8 mouse cellular contexts compared by ENCODE assay signal in genomic region chr14:33370056-33370455, GRCm38 (mm10).
DNase-seq lines count a peak whose midpoint lies in the region; ATAC-seq and TF ChIP-seq lines count a peak whose summit lies in the region.

No protein-coding gene starts in this region.

- no peaks in the 10 kb centered on the region for H3K36me3 ChIP-seq in heart, embryonic 12.5 days
- H3K36me3 ChIP-seq in intestine, postnatal 0 days (ENCODE audit: control insufficient read depth, insufficient read depth) = no peaks in the 10 kb centered on the region

- H3K27me3 ChIP-seq in heart, embryonic 12.5 days (replicated peaks) = no peaks in the 10 kb centered on the region
- H3K27me3 ChIP-seq in intestine, postnatal 0 days (replicated peaks; ENCODE audit: control insufficient read depth, insufficient read depth, low read length) = no peaks in the 10 kb centered on the region

- no peak for TF ChIP-seq CTCF in intestine, postnatal 0 days (IDR thresholded peaks at IDR 0.05; ENCODE audit: low read depth)

- no peak overlapping the region for H3K4me3 ChIP-seq in heart, embryonic 12.5 days
- H3K4me3 ChIP-seq in intestine, postnatal 0 days (ENCODE audit: low read depth, low read length) = no peak overlapping the region

- peak overlapping the region; percentile 61 for H3K4me2 ChIP-seq in heart, embryonic 12.5 days
- peak overlapping the region; percentile 40; the same call in 1 of the 2 replicates for H3K4me2 ChIP-seq in intestine, postnatal 0 days (replicated peaks; ENCODE audit: low read depth)

- peaks cover 12% of the 10 kb centered on the region for H3K4me1 ChIP-seq in heart, embryonic 12.5 days (replicated peaks)
- no peaks in the 10 kb centered on the region for H3K4me1 ChIP-seq in intestine, postnatal 0 days (replicated peaks; ENCODE audit: control insufficient read depth, insufficient read depth, low read length)

- 9% methylated on average over 7 of the region's 7 CpGs for WGBS in heart, embryonic 12.5 days
- 10% methylated on average over 7 of the region's 7 CpGs for WGBS in intestine, postnatal 0 days

- no peaks in the 10 kb centered on the region for H3K9me3 ChIP-seq in heart, embryonic 12.5 days (replicated peaks)
- no peaks in the 10 kb centered on the region for H3K9me3 ChIP-seq in intestine, postnatal 0 days (ENCODE audit: control insufficient read depth)

- no peak for ATAC-seq in heart, embryonic 12.5 days (ENCODE audit: insufficient number of reproducible peaks, low FRiP score)
- ATAC-seq in common myeloid progenitor, adult 5-6 weeks (replicated peaks; ENCODE audit: low read depth, poor library complexity, severe bottlenecking) = peak; percentile 37; the same call in 1 of the 2 replicates
- ATAC-seq in intestine, postnatal 0 days = no peak

- H3K9ac ChIP-seq in heart, embryonic 12.5 days = 0 out of 2 replicates have a peak overlapping the region, but pooled peaks have one; percentile 17
- H3K9ac ChIP-seq in intestine, postnatal 0 days (ENCODE audit: low read depth, low read length) = no peak overlapping the region

- DNase-seq in heart, adult 11 months = no peak
- peak; percentile 38 for DNase-seq in lung, postnatal 36 days
- no peak for DNase-seq in spleen, adult 18-20 months
- DNase-seq in frontal cortex, postnatal 36 days (ENCODE audit: low spot score in 2 of 2) = no peak
- no peak for DNase-seq in thymus, postnatal 4 days

- no peak overlapping the region for H3K27ac ChIP-seq in heart, embryonic 12.5 days (ENCODE audit: poor library complexity, severe bottlenecking)
- no peak overlapping the region for H3K27ac ChIP-seq in intestine, postnatal 0 days (ENCODE audit: low read depth, low read length)
